Mouse (Mus musculus): Measurements from ENCODE around the gene Nudt16l1. TPM values are rescaled to one million over a fixed set of nuclear protein-coding genes. Genes with fewer than 3 reads are reported as not detected.

The Nudt16l1 gene
- total and polyA plus RNA-seq, 2 experiments: 12.2 to 57.0 TPM

DNA sequence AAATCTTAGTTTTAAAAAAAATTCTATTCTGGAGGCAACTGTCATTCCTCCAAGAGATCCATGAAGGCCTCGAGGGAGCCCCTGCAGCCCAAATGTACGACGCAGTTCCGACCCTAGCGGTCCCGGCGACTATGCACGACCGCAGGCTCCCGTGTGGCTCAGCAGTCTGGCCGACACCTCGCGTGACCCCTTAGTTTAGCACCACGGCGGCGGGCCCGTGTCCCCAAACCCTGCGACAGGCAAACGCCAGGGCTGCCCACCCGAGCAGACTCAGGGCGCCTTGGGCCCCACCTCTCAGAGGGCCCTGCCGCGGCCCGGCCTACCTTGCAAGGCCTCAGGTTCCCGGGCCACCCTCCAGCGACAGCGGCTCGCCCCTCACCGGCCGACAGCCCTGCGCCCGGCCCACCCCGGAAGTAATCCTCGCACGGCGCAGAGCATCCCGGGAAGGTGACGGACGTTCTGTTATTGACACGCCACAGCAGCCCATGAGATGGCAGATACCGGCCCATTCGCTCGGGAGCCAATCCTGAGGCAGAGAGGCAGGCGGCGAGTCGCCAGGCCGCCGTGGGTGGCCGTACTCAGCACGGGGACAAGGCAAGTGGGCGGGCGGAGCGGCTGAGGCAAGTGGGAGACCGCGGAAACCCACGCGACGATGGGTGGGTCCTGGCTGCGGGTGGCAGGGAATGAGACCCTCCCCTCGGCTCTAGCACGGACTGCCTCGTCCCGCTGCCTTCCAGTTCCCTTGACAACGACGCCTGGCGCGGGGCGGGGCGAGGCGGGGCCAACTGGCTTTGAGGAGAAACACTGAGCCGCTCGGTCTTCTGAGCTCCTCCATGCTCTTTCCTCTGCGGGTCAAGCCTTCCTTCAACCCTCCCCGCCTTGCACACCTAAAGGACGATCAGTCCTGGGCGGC, 25.5 kb downstream of the Nudt16l1 start, which contains the start of gene Anks3:
Gene Anks3 (minus strand): TSS at position 409 of the 913 bp plus-strand sequence.
- H3K36me3 ChIP-seq (ENCODE audit: control insufficient read depth, insufficient read depth, low read length): no peaks in the 10 kb centered on the region
- H3K27ac ChIP-seq (replicated peaks; ENCODE audit: insufficient read depth, low read depth, low read length): peak within 1 kb of the TSS; percentile 37
- peak; percentile 93 for DNase-seq (ENCODE audit: extremely low read depth, low read depth, low spot score)
- TF ChIP-seq CTCF (IDR thresholded peaks at IDR 0.05; ENCODE audit: low read depth, low read length) (no peak), POLR2A (IDR thresholded peaks at IDR 0.05; ENCODE audit: extremely low read depth, insufficient read depth, low read length) (peak; percentile 66; the same call in 1 of the 2 replicates)
- H3K9ac ChIP-seq (ENCODE audit: low read depth, low read length): peak within 1 kb of the TSS; percentile 85
- H3K4me1 ChIP-seq (ENCODE audit: control insufficient read depth, insufficient read depth, low read length): peaks cover 9% of the 10 kb centered on the region; the same call in 1 of the 2 replicates
- peaks cover 17% of the 10 kb centered on the region for H3K79me2 ChIP-seq (ENCODE audit: control insufficient read depth, insufficient read depth, low read length)
- under 1% methylated on average over 72 of the region's 76 CpGs for WGBS
- peak within 1 kb of the TSS; percentile 80 for H3K4me3 ChIP-seq (ENCODE audit: insufficient read depth, low read depth, low read length)
- no peaks in the 10 kb centered on the region for H3K27me3 ChIP-seq (ENCODE audit: control insufficient read depth, insufficient read depth, low read length)

- peak overlapping the region; percentile 37 for H3K27ac ChIP-seq (replicated peaks; ENCODE audit: insufficient read depth, low read depth, low read length)
- DNase-seq (ENCODE audit: extremely low read depth, low read depth, low spot score): no peak
- peaks cover 9% of the 10 kb centered on the region; the same call in 1 of the 2 replicates for H3K4me1 ChIP-seq (ENCODE audit: control insufficient read depth, insufficient read depth, low read length)
- no peaks in the 10 kb centered on the region for H3K36me3 ChIP-seq (ENCODE audit: control insufficient read depth, insufficient read depth, low read length)
- 24% methylated on average over 13 of the region's 13 CpGs for WGBS
- peaks cover 17% of the 10 kb centered on the region for H3K79me2 ChIP-seq (ENCODE audit: control insufficient read depth, insufficient read depth, low read length)
- TF ChIP-seq POLR2A (IDR thresholded peaks at IDR 0.05; ENCODE audit: extremely low read depth, insufficient read depth, low read length) (no peak), CTCF (IDR thresholded peaks at IDR 0.05; ENCODE audit: low read depth, low read length) (no peak)
- H3K9ac ChIP-seq (ENCODE audit: low read depth, low read length): peak overlapping the region; percentile 63
- H3K27me3 ChIP-seq (ENCODE audit: control insufficient read depth, insufficient read depth, low read length): no peaks in the 10 kb centered on the region
- peak overlapping the region; percentile 80 for H3K4me3 ChIP-seq (ENCODE audit: insufficient read depth, low read depth, low read length)
These were observed 26.3 kb downstream of the Nudt16l1 start for GRCm38 (mm10) chr16:4964731-4965391.

DNA sequence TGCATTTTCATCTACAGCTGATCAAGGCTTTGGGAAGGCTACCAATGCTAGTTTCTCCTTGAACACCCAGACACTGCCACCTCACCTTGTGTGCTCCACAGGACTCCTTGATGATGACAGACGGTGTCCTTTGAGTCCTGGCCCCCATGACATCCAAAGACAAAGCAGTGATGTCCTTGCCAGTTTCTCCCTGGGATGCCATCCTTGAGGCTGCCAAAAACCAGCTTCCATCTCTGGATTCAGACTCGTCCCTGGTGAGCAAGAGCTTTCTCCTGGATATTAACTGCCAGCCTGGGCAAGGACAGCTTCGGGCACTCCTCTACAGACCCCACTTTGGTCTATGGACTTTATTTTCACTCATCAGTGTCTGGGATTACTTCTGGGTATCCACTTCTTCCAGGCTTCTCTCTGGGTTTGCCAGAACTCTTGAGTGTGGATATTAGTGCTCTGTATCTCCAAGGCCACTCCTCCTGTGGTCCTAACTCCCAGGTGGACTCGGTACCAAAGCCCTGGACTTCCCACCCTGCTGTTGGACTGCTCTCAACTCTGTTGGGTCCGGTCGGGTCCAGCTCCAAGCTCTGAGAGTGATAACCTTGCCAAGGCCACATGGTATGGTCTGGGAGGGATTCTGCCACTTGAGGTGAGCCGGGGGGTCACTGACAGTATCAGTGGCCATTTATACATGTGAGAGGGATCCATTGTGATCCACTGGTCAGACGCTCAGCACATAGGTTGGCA, 27.0 kb downstream of the Nudt16l1 start:
- no peak overlapping the region for H3K4me3 ChIP-seq (ENCODE audit: insufficient read depth, low read depth, low read length)
- WGBS: 92% methylated on average over 8 of the region's 8 CpGs
- peaks cover 9% of the 10 kb centered on the region; the same call in 1 of the 2 replicates for H3K4me1 ChIP-seq (ENCODE audit: control insufficient read depth, insufficient read depth, low read length)

DNA sequence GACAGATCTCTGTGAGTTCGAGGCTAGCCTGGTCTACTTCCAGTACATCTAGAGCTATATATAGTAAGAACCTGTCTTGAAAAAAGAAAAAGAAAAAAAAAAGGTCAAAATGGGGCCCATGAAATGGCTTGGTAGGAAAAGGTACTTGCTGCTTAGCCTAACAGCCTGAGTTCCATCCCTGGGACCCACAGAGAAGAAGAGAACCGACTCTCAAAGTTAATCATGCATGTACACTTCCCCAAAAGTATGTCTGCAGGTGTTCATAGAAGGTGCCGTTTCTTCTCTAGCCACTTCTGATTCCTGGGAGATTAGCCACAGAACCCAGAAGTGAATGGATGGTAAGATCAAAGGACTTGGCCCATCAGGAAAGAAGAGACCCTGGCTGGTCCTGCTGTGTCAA, 29.9 kb downstream of the Nudt16l1 start:
- no peak overlapping the region for H3K9ac ChIP-seq (ENCODE audit: low read depth, low read length)
- TF ChIP-seq POLR2A (IDR thresholded peaks at IDR 0.05; ENCODE audit: extremely low read depth, insufficient read depth, low read length) (no peak), CTCF (IDR thresholded peaks at IDR 0.05; ENCODE audit: low read depth, low read length) (no peak)
- H3K36me3 ChIP-seq (ENCODE audit: control insufficient read depth, insufficient read depth, low read length): no peaks in the 10 kb centered on the region
- peaks cover 4% of the 10 kb centered on the region; the same call in 1 of the 2 replicates for H3K4me1 ChIP-seq (ENCODE audit: control insufficient read depth, insufficient read depth, low read length)
- 86% methylated on average over 3 of the region's 3 CpGs for WGBS
- H3K79me2 ChIP-seq (ENCODE audit: control insufficient read depth, insufficient read depth, low read length): peaks cover 4% of the 10 kb centered on the region; the same call in 1 of the 2 replicates
- H3K4me3 ChIP-seq (ENCODE audit: insufficient read depth, low read depth, low read length): no peak overlapping the region
- no peak for DNase-seq (ENCODE audit: extremely low read depth, low read depth, low spot score)
- no peak overlapping the region for H3K27ac ChIP-seq (replicated peaks; ENCODE audit: insufficient read depth, low read depth, low read length)
- H3K27me3 ChIP-seq (ENCODE audit: control insufficient read depth, insufficient read depth, low read length): no peaks in the 10 kb centered on the region

More for the DNA sequence above, 27.0 kb downstream of the Nudt16l1 start:
- Histone ChIP-seq H3K27me3 (ENCODE audit: control insufficient read depth, insufficient read depth, low read length) (no peaks in the 10 kb centered on the region), H3K36me3 (ENCODE audit: control insufficient read depth, insufficient read depth, low read length) (no peaks in the 10 kb centered on the region), H3K79me2 (ENCODE audit: control insufficient read depth, insufficient read depth, low read length) (peaks cover 12% of the 10 kb centered on the region; the same call in 1 of the 2 replicates), H3K9ac (ENCODE audit: low read depth, low read length) (no peak overlapping the region), H3K27ac (replicated peaks; ENCODE audit: insufficient read depth, low read depth, low read length) (no peak overlapping the region)
- no peak for DNase-seq (ENCODE audit: extremely low read depth, low read depth, low spot score)
- TF ChIP-seq POLR2A (IDR thresholded peaks at IDR 0.05; ENCODE audit: extremely low read depth, insufficient read depth, low read length) (no peak), CTCF (IDR thresholded peaks at IDR 0.05; ENCODE audit: low read depth, low read length) (no peak)

DNA sequence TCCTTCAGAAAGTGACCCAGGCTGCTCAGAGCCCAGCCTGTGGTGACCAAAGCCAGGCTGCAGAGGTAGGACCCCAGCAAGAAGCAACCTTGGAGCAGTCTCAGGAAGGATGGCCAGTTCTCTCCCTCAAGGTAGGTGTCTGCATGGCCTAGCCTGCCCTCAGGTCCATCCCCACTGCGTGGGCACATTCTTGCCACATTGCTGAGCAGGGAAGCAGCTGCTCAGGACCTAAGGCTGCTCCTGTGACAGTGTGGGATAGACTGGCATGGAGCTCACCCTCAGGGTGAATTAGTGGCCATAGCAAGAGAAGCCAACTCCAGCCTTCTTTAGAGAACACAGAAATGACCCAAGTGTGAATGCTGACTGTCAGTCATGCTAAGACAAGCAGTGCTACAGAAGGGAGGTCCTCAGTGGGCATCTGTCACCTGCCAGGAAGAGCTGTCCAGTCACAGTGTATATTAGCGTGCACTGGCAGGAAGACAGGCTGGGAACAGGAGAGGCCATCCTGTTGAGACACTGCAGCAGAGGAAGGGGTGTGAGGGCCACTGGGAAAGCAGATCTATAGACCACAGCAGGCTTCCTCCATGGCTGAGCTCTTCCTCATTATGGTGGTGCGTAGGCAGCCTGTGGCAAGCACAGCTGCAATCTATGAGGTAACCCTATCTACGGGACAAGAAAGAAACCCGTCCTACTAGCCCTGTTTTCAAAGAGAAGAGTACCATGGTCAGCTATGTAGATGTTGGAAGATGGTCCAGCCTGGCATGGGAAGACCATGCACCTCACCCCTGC, 30.7 kb downstream of the Nudt16l1 start:
- Histone ChIP-seq H3K27me3 (ENCODE audit: control insufficient read depth, insufficient read depth, low read length) (no peaks in the 10 kb centered on the region), H3K79me2 (ENCODE audit: control insufficient read depth, insufficient read depth, low read length) (no peaks in the 10 kb centered on the region), H3K27ac (replicated peaks; ENCODE audit: insufficient read depth, low read depth, low read length) (no peak overlapping the region), H3K36me3 (ENCODE audit: control insufficient read depth, insufficient read depth, low read length) (no peaks in the 10 kb centered on the region), H3K4me3 (ENCODE audit: insufficient read depth, low read depth, low read length) (no peak overlapping the region), H3K4me1 (ENCODE audit: control insufficient read depth, insufficient read depth, low read length) (peaks cover 3% of the 10 kb centered on the region; the same call in 1 of the 2 replicates), H3K9ac (ENCODE audit: low read depth, low read length) (no peak overlapping the region)
- no peak for DNase-seq (ENCODE audit: extremely low read depth, low read depth, low spot score)
- WGBS: 86% methylated on average over 5 of the region's 5 CpGs
- TF ChIP-seq CTCF (IDR thresholded peaks at IDR 0.05; ENCODE audit: low read depth, low read length): no peak

Data from liver, adult 2 months (tissue).